Mouse (Mus musculus) liver (tissue): ENCODE measurements at regions not wholly inside any gene's neighbourhood (a gene's known extent, or its start where the extent isn't known, plus 50 kb on each side); places are given as distances from the start of the nearest gene placed in this dataset.

Experiments
- DNase-seq: peaks from one replicate; pipeline ENCODE4 v3.0.0-alpha.2; 2020; ENCODE audit warnings: mixed read lengths

- DNase-seq: peak; percentile 25
Measured at GRCm38 (mm10) chr10:125798678-125799077, 167.3 kb upstream of the Lrig3 start.

DNA sequence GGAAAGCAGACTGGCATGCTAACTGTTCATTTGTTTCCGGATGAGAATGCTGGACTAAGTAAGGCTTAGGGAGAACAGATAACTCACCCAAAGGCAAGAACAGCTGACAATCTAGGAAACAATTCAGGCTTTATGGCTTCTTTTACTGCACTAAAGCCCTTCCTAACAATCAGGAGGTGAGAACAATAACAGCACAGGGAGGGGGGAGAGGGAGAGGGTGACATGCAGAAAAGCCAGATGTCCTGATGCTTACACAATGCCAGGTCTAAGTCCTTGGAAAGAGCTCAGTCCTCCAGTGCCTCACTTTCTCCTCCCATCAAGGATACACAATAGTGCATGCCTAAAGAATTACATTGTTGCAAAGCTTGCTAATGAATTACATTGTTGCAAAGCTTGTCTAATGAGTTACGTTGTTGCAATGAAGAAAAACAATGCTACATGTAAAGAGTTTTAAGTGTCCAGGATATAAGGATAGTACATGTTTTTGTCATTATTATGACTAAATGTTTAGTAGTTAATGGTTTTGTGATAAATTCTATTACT, 165.3 kb upstream of the Lrig3 start:
- DNase-seq: no peak

GRCm38 (mm10) chr10:125801450-125801849, 164.5 kb upstream of the Lrig3 start:
- DNase-seq: no peak

DNA sequence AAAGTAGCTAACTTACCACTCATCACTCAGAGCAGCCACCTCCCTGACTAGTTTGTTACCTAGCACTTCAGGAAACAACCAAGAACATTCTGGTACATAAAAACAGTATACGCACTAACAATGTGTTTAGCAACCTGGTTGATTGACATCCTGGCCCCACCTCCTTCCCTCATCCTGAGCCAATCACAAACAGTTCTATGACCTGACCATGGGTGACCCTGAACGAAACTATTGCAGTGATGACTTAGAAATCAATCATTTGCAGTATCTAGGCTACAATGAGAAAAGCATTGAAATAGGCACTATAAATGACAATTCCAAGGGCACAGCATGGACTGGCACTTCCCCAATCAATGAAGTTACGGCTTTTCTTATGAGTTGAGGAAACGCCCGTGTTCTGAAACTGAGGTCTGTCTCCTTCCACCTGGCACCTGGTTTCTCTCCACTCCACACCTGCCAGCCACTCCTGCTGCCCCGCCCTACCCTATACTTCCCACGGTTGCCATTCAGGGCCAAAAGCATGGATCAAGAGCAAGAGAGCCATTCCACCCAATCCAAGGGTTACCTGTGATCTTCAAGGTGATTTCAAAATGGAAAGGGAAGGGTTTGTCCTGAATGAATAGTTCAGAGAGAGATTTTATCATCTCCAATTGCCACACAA, 162.9 kb upstream of the Lrig3 start:
- DNase-seq: no peak

DNA sequence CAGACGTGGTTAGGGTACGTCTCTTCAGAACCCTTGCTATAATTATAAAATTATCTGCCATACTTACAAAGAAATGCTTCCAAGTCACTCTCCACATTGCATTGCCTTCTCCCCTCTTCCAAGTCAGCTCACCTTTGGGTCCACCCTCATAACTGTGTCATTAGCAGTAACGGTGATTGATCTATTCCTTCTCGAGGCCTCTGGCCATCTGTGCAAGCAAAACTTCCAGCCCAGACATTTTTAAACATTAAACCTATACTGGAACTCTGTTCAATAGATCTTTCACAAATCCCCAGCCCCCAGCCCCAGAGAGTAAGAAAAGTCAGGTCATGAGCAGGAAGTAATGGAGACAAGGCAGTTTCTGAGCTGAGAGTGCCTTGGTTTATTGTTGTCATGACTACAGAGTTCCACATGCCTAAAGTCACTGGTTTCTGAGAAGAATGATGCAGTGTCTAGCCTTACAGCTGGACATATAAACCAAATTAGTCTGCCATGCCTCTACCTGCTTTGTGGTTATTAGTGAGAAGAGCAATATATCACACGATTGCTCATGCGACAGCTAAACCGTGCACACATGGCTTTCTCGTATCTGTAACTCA, 156.1 kb upstream of the Lrig3 start:
- DNase-seq: no peak

DNA sequence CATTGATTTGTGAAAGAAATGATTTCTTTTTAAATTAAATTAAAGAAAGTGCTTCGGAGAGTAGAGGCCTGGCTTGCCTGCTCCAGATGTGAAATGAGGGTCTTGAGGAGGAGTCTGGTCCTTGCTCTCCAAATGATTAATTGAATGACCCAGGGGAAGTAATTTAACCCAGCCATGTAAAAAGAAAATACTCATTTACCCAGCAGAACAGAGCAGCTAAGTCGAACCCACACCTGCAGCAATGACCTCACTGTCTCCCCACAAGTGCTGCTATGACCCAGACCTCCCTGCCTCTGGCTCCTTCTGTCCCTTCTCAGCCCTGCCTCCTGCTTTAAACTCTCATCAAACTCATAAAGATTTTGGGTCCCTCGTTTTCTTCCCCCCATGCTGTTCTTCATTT, 155.4 kb upstream of the Lrig3 start:
- no peak for DNase-seq

GRCm38 (mm10) chr10:125814191-125814887, 151.6 kb upstream of the Lrig3 start:
- no peak for DNase-seq

GRCm38 (mm10) chr10:125832134-125832533, 133.8 kb upstream of the Lrig3 start:
- DNase-seq: no peak

- DNase-seq: no peak
Measured at GRCm38 (mm10) chr10:125832764-125833163, 133.2 kb upstream of the Lrig3 start.

DNA sequence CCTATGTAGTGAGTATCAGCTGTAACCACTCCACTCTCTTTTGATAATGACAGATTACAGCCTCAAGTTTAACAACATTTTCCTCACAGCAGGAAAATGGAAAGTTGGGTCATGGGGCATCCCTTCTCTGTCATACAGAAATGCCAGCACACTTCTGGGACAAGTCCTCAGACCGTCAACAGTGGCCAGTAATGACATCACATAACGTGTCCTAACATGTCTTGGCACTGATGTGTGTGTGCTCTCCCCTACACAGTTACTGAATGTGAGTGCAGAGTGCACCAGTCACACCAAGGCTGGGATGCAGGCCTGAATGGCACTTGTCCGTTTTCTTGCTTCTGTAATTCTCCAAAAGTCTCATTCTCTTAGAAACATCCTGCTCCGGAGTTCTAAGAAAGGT, 132.0 kb upstream of the Lrig3 start:
- no peak for DNase-seq

- no peak for DNase-seq
Measured at GRCm38 (mm10) chr10:125838982-125839381, 127.0 kb upstream of the Lrig3 start.

GRCm38 (mm10) chr10:125839621-125840141, 126.3 kb upstream of the Lrig3 start:
- no peak for DNase-seq

DNA sequence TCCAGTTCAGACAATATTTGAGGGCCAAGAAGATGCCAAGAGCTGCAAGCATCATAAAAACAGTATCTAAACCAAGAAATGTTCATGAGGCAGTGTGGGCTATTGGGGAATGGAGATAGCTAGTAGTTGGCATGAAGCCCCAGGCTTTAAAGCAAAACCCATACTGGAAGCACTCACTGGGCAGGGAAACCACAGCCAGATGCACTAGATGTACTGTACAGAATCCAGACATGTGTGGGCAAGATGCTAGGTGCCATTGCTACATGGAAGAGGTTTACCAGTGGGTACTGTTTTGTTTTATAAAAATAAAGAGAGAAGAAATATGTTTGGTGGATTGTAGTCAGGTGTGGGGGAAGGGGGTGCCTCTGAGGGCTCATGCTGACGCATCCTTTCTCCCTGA, 125.6 kb upstream of the Lrig3 start:
- DNase-seq: no peak

DNA sequence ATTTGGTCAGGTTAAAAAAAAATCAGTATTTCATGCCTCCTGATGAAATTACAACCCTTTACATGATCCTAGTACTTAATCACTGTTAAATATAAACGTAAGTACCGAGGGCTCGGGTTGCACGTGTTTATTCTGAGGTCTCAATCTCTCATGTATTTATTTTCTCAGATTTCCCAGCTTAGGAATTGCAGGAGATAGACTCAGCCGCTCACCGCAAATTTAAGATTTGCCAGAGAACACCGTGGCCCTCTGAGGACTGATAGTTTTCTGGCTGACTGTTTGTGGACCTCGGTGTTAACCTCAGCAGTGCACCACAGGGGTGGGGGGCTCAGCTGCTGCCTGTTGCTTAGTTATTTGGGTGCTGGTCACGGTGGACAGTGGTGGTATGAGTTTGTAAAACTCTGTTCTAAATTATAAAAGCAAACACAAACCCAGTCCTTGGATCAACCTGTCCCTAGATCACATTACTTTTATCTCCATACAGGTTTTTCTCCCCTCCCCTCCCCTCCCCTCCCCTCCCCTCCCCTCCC, 121.6 kb upstream of the Lrig3 start:
- DNase-seq: no peak

DNA sequence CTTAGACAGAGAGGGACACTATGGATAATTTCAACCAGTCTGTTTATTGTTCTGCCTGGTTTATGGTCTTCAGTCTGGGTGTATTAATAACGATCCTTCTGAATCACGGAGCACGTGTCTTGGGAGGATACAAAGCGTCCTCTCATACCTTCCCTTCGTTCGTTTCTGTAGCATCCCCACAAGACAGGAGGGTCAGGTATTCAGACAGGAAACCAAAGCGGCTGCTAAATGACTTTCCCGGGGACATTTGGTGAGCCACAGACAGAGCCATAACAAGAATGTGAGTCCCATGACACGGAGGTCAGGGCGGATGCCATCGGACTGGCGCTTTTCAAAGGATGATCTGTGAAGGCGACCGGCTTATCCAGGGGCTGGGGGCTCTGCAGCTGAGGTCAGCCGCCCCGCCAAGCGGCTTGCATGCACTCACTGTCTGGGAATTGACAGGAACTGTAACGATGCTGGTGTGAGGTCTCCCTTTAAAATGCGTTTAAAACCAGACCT, 120.9 kb upstream of the Lrig3 start:
- no peak for DNase-seq

- DNase-seq: no peak
Measured at GRCm38 (mm10) chr10:125850370-125850769, 115.6 kb upstream of the Lrig3 start.

- no peak for DNase-seq
Measured at GRCm38 (mm10) chr10:125861734-125862133, 104.2 kb upstream of the Lrig3 start.

DNA sequence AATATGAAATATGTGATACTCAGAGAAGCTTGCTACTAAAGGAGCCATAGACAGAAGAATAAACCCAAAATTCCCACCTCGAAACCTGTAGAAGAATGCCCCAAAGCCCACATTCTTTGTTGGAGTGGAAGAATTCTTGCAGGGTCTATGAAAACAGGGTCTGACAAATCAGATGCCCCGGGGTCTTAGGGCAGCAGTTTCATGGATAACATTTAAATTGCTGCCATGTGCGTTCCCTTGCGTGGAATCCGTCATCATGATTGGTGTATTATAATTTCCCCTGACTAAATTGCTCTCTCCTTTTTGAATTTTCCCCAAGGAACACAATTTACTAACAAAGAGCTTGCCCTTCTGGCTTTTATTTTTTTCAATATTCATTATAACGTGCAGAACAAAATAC, 99.6 kb upstream of the Lrig3 start:
- no peak for DNase-seq

- no peak for DNase-seq
Measured at GRCm38 (mm10) chr10:125884563-125884962, 81.4 kb upstream of the Lrig3 start.

- no peak for DNase-seq
Measured at GRCm38 (mm10) chr10:125885796-125886195, 80.2 kb upstream of the Lrig3 start.

- DNase-seq: no peak
Measured at GRCm38 (mm10) chr10:125892122-125892521, 73.8 kb upstream of the Lrig3 start.

- DNase-seq: no peak
Measured at GRCm38 (mm10) chr10:125895744-125896482, 70.1 kb upstream of the Lrig3 start.

GRCm38 (mm10) chr10:125896646-125897045, 69.3 kb upstream of the Lrig3 start:
- DNase-seq: no peak
